Mouse (Mus musculus) common myeloid progenitor, adult 5-6 weeks (primary cell): ENCODE results near the gene Tsr3. TPM values are rescaled to one million over a fixed set of nuclear protein-coding genes. Genes with fewer than 3 reads are reported as not detected.

Source experiments
- ATAC-seq: replicated peaks from 2 replicates; pipeline ENCODE4 v1.8.0; 2016; ENCODE audit warnings: low read depth, mild to moderate bottlenecking, moderate TSS enrichment, inconsistent platforms; ENCODE audit not compliant: poor library complexity, severe bottlenecking
- total RNA-seq: library from RNA; stranded (forward); fragments of 200-1000, 187-1606 nt; gene quantifications from 2 replicates; pipeline ENCODE4 v1.2.3, GENCODE M21; 2017

The Tsr3 gene
- 30.2 and 34.1 TPM in 2 replicates for total RNA-seq

DNA sequence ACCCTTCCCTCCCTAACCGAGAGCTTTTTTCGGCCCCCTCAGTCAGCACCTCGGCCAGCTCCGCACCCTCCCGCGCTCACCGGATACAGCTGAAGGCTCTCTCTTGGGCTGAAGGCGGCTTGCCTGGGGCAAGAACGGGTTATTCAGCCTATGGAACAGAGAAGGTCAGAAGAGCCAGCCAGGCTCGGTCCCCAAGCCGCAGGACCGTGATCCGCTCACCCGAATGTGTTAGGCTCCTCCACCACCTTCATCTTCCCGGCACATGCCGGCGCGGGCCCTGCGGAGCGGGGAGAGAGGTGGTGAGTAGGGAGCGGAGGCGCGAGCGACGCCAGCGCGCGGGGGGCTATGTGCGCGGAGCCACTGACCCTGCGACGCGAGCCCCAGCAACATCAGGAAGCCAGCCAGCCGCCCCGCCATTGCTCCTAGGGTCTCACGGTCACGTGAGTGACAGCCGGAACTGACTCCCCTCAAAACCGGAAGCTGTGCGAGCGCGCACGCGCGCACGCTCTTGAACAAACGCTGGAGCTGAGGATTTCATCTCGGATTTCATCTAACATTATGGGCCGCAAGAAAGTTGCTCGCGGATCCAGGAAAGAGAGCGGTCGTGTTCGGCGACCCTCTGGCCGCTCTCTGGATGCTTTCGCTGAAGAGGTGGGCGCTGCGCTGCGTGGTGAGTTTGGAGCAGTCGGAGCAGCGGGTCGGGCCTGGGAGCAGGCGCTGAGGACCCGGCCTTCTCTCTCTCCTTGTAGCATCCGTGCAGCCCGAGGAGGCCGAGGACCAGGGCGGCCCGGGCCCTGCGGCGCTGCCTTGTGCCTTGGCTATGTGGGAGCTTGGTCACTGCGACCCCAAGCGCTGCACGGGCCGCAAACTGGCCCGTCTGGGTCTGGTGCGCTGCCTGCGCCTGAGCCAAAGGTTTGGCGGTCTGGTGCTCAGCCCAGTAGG lies at the start of gene Tsr3, which contains the start of gene Gnptg:
Gene Tsr3, plus strand, starts transcription at position 476 of the 942 bp plus-strand sequence.
Gene Gnptg, minus strand, starts transcription at position 430 of the 942 bp plus-strand sequence.
- peak; percentile 84 for ATAC-seq

DNA sequence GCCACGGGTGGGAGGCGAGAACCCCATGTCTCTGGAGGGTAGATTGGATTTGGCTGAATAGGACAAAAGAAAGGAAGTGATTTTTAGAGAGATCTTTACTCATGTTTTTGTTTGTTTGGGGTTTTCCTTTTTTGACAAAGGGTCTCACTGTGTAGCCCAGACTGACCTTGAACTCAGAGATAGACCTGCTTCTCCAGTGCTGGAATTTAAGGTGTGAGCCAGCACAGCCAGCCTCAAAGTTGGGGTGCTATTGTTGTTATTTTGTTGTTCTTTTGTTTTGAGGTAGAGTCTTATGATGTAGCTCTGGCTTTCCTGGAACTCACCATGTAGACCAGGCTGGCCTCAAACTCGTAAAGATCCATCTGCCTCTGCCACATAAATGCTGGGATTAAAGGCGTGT lies 37.6 kb upstream of the Tsr3 start:
- no peak for ATAC-seq

GRCm38 (mm10) chr17:25210006-25210405 lies 30.0 kb upstream of the Tsr3 start:
- no peak for ATAC-seq

DNA sequence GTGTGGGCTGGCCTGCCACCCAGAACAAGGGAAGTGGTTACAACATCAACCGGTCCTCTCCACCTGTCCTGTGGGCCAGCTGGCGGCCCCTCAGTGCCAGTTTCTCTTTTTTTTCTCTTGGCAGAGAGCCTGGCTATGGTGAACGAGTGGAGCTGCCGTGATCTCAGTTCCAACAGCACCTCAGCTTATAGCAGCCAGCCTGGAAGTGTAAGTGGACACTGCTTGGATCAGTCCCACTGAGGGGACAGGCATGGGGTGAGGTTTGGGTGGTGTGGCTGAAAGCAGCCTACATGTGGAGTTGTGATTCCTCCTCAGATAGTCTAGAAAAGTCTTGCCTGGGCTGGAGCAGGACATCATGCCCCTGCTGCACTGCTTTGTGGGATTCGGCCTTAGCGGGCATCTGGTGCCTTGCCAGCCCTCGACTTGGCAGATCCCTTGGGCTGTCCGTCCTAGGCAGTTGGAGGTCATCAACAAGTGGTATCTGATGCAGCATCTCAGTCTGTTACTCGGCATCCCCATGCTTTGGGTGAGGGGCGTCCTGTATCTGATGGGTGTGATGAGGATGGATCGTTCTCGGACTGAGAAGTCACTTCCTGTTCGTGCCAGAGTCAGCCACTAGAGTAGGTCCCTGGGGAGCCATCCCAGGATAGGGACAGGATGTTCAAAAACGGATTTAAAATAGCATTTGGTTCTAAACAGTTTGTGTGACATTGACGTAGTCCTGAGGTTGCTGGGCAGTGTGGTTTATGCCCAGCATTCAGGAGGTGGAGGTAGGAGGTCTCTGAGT lies 29.1 kb upstream of the Tsr3 start:
- ATAC-seq = peak; percentile 56; the same call in 1 of the 2 replicates

- no peak for ATAC-seq
These were observed 28.3 kb upstream of the Tsr3 start for GRCm38 (mm10) chr17:25211705-25212104.

DNA sequence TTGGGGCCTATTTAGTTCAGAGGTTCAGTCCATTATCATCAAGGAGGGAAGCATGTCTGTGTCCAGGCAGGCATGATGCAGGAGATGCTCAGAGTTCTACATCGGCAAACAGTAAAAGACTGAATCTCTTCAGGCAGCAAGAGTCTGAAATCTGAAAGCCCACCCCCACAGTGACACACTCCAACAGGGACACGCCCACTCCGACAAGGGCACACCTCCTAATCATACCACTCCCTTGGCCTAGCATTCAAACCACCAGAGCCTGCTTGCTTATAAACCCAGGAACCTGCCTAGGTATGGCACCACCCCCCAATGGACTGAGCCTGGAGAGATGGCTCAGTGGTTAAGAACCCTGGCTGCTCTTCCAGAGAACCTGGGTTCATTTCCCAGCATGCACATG lies 24.5 kb upstream of the Tsr3 start:
- ATAC-seq = no peak

GRCm38 (mm10) chr17:25218967-25219366 lies 21.0 kb upstream of the Tsr3 start:
- no peak for ATAC-seq

- no peak for ATAC-seq
These were observed 20.3 kb upstream of the Tsr3 start for GRCm38 (mm10) chr17:25219492-25220295.

DNA sequence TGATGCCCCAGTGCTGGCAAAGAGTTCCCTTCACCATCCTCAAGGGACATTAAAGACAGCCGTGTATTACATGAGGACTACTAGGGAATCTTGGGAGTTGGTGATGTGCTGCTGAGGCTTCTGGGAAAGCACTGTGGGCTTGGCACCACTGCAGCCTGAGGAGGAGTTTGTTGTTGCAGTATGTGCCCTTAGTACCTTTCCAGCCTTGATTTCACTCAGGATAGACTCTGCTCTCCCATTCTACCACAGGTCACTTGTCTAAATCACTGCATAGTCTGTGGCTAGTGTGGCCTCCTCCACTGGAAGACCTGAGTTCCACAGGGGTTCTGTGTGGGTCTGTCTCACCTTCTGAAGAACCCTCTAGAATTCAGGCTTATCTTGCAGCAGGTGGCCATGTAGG lies 19.2 kb upstream of the Tsr3 start:
- ATAC-seq = no peak

GRCm38 (mm10) chr17:25221821-25222503 lies 18.0 kb upstream of the Tsr3 start:
- ATAC-seq = peak; percentile 37

GRCm38 (mm10) chr17:25222504-25222940 lies 17.4 kb upstream of the Tsr3 start:
- peak; percentile 82 for ATAC-seq

- ATAC-seq = peak; percentile 40
These were observed 16.9 kb upstream of the Tsr3 start for GRCm38 (mm10) chr17:25222951-25223601.

DNA sequence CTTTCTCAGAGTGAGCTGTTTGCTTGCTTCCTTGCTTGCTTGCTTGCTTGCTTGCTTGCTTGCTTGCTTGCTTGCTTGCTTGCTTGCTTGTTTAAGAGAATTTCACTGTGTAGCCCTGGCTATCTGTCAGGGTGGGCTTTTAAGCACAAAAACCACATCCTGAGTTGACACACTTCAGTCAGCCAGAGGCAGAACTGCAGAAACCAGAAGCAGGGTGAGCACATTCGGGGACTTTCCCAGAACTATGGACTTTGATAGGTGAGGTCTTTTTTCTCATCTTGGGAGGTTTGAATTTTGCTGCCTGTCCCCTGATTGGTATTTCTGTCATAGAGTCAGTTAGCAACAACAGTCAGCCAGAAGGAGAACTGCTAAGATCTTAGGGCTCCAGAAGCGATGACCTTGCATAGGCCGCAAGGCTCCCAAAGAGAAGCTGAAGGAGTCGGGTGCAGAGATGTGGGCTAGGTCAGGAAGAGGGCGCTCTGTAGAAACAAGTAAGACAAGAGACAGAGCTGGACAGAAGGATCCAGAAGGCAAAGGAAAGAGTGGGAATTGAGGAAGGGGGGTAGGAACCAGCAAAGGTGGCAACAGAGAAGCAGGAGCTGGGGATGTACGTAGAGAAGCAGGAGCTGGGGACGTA lies 15.3 kb upstream of the Tsr3 start:
- no peak for ATAC-seq

DNA sequence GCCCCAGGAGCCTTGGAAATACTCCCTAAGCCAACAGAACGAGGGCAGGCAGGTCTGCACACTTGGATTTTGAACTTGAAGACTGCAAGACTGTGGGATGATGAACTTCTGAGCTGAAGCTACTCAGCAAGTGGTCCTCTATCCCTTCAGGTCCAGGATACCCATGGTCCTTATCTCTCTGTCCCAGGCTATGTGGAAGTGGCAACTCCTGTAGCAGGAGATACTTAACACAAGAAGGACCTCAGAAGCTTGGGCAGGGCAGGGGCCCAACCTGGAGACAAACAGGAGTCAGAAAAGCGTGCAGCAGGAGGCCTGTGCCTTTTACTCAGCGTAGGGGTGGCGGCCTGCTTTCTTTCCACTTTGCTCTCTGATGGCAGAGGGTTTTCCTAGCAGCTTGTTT lies 14.3 kb upstream of the Tsr3 start:
- ATAC-seq = no peak

- no peak for ATAC-seq
These were observed 12.0 kb upstream of the Tsr3 start for GRCm38 (mm10) chr17:25227991-25228390.

DNA sequence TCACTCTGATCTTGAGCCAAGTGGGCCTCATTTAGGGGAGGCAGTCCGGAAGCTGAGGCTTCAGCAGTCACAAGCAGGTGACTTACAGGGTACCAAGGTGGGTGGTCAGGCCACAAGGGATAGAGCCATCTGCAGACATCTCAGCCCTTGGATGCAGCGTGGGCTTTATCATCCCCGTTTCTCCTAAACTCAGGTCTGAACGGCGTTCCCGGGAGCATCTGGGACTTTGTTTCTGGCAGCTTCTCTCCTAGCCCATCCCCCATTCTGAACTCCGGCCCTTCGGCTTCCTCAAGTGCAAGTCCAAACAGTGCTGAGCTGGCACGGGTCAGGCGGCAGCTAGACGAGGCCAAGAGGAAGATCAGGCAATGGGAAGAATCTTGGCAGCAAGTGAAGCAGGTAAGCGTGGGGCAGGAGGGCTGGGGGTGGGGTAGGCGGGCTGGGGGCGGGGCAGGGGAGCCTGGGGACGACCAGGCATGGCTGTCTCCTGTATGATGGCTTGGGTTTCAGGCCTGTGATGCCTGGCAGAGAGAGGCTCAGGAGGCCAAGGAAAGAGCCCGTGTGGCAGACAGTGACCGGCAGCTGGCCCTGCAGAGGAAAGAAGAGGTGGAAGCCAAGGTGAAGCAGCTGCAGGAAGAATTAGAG lies 9.8 kb upstream of the Tsr3 start:
- ATAC-seq = 0 out of 2 replicates have a peak, but pooled peaks have one; percentile 43

DNA sequence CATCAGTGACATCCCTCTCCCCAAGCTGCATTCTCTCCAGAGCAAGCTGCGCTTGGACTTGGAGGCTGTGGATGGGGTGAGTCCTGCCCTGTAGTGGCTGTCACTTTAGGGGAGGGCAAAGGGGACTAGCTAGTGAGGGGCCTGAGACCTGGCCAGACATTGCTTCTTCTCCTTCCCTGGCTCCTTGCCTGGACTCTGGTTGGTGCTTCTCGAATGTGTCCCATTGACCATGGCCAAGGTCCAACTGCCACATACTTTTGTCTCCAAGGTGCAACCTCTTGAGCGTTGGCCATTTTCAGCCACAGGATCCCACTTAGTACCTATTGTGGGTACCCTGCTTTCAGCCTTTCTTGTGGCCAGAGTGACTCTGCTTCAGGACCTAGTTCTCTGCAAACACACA lies 9.3 kb upstream of the Tsr3 start:
- no peak for ATAC-seq

DNA sequence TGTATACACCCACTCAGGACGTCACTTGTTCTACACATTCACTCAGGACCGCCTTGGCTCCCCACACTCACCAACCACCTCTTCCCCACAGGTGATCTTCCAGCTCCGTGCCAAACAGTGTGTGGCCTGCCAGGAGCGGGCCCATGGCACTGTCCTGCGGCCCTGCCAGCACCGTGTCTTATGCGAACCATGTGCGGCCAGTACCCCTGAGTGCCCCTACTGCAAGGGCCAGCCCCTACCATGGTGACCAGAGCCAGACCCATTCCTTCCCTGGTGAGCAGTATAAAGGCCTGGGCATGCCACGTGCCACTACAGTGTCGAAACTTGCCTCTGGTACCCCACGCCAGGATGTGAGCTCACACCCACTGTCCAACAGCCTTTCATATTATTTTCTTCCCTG lies 8.3 kb upstream of the Tsr3 start:
- peak; percentile 23; the same call in 1 of the 2 replicates for ATAC-seq
